Mouse (Mus musculus) forebrain, embryonic 16.5 days (tissue): Measurements from ENCODE around the gene Kifap3. TPM values are rescaled to one million over a fixed set of nuclear protein-coding genes. Genes with fewer than 3 reads are reported as not detected.
A peak's percentile ranks its signal among the peaks of the same experiment; 100 is the strongest.

Experiments used
- ATAC-seq: fragments of 200-750 bp; cut with Nextera tagmentation; 2 replicates; pipeline ENCODE4 v1.8.0; 2017; ENCODE audit warnings: mild to moderate bottlenecking, moderate library complexity
- H3K27ac ChIP-seq: fragments of 300-500 bp; sonication (generic); 2 replicates; pipeline ENCODE4 v1.5.1; 2014; ENCODE audit warnings: low read length, control low read depth
- H3K27me3 ChIP-seq: fragments of 300-500 bp; sonication (generic); replicated peaks from 2 replicates; pipeline ENCODE4 v1.6.1; 2014; ENCODE audit warnings: low read length; ENCODE audit not compliant: control insufficient read depth, insufficient read depth
- H3K36me3 ChIP-seq: fragments of 300-500 bp; sonication (generic); 2 replicates; pipeline ENCODE4 v1.6.1; 2014; ENCODE audit not compliant: control insufficient read depth, insufficient read depth
- H3K4me1 ChIP-seq: fragments of 300-500 bp; sonication (generic); replicated peaks from 2 replicates; pipeline ENCODE4 v1.6.1; 2014; ENCODE audit warnings: low read length; ENCODE audit not compliant: control insufficient read depth, insufficient read depth
- H3K4me2 ChIP-seq: fragments of 300-500 bp; sonication (generic); 2 replicates; pipeline ENCODE4 v1.6.1; 2014; ENCODE audit warnings: mild to moderate bottlenecking, low read length, control low read depth
- H3K4me3 ChIP-seq: fragments of 300-500 bp; sonication (generic); replicated peaks from 2 replicates; pipeline ENCODE4 v1.5.1; 2014; ENCODE audit warnings: mild to moderate bottlenecking, low read length, control low read depth
- H3K9ac ChIP-seq: fragments of 300-500 bp; sonication (generic); replicated peaks from 2 replicates; pipeline ENCODE4 v1.6.1; 2014; ENCODE audit warnings: low read depth, low read length, control low read depth
- H3K9me3 ChIP-seq: fragments of 300-500 bp; sonication (generic); 2 replicates; pipeline ENCODE4 v1.6.1; 2016; ENCODE audit warnings: low read length; ENCODE audit not compliant: control insufficient read depth
- WGBS: fragments of 180-500 bp; shearing (Covaris S2); extraction: QIAGEN DNeasy Blood & Tissue Kit; methylation state at CpG from one replicate; pipeline ENCODE4 v1.1.7; 2014; 5-methylcytosine and 5-hydroxymethylcytosine counted together
- polyA plus RNA-seq: library from polyadenylated mRNA; unstranded; fragments of >200 nt; fragmentation: Nextera tagmentation; extraction: Ambion mirVana; gene quantifications from 2 replicates; pipeline ENCODE4 v1.2.1, GENCODE M21; 2015

Gene Kifap3
- polyA plus RNA-seq, 1 experiment from 2014 or later: 120 TPM

DNA sequence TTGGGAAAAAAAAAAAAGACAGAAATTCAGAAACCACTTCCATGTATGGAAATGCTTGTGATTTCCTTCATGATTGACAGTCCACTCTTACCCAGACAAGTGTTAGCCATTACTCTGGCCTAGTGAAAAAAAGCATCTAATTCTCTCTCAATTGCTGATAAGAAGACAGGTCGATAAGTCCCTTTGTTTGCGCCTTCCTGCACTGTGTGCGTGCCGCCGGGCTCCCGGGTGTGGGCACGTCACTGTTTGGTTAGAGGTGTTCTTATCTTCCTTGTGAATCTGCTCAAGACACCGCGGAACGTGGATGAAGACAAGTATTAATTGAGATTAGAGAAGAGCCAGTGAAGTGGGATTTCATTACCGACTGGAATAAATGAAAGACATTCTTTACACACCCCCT lies 129.0 kb downstream of the Kifap3 start:
- Histone ChIP-seq H3K9ac (no peak overlapping the region), H3K4me3 (no peak overlapping the region), H3K36me3 (no peaks in the 10 kb centered on the region), H3K4me2 (no peak overlapping the region), H3K4me1 (no peaks in the 10 kb centered on the region), H3K9me3 (no peaks in the 10 kb centered on the region), H3K27ac (no peak overlapping the region), H3K27me3 (no peaks in the 10 kb centered on the region)
- 56% methylated on average over 11 of the region's 11 CpGs for WGBS
- no peak for ATAC-seq

DNA sequence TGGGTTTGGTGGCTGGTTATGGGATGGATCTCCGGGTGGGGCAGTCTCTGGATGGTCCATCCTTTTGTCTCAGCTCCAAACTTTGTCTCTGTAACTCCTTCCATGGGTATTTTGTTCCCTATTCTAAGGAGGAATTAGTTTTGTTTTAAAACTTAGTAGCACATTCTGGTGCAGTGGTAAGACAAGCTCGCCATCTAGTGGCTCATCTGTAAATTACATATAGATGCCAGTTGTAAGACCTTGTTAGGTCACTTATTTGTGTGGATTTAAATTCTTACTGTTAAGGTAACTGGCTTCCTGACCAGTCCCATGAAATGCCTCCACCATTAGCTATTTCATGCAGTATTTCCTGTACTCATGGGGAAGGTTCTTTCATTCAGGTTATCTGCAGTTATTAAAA lies 131.0 kb downstream of the Kifap3 start:
- Histone ChIP-seq H3K4me2 (no peak overlapping the region), H3K4me1 (no peaks in the 10 kb centered on the region), H3K9me3 (no peaks in the 10 kb centered on the region), H3K27ac (no peak overlapping the region), H3K36me3 (no peaks in the 10 kb centered on the region), H3K27me3 (no peaks in the 10 kb centered on the region), H3K4me3 (no peak overlapping the region), H3K9ac (no peak overlapping the region)
- peak; percentile 77 for ATAC-seq
- WGBS: 9% methylated on average over 2 of the region's 2 CpGs

DNA sequence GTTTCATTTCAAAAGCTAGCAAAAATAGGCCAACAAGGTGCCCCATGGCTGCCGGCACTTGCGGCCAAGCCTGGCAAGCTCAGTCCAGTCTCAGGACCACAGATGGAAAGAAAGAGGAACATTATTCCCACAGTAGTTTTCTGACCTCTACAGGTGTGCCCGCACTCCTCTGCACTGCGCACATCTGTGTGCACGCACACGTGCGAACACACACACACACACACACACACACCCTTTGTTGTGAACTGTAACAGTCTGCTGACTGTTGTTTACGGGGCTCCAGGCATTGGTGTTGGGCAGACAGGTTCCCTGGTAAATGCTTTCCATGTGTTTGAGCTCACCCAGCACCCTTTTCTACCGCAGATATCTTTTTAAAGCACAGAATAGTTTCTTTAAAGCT lies 131.4 kb downstream of the Kifap3 start:
- peak; percentile 38; the same call in 1 of the 2 replicates for ATAC-seq
- Histone ChIP-seq H3K27ac (no peak overlapping the region), H3K36me3 (no peaks in the 10 kb centered on the region; the same call in 1 of the 2 replicates), H3K4me2 (no peak overlapping the region), H3K4me3 (no peak overlapping the region), H3K9ac (no peak overlapping the region), H3K27me3 (no peaks in the 10 kb centered on the region), H3K9me3 (no peaks in the 10 kb centered on the region), H3K4me1 (no peaks in the 10 kb centered on the region)
- 95% methylated on average over 9 of the region's 9 CpGs for WGBS

DNA sequence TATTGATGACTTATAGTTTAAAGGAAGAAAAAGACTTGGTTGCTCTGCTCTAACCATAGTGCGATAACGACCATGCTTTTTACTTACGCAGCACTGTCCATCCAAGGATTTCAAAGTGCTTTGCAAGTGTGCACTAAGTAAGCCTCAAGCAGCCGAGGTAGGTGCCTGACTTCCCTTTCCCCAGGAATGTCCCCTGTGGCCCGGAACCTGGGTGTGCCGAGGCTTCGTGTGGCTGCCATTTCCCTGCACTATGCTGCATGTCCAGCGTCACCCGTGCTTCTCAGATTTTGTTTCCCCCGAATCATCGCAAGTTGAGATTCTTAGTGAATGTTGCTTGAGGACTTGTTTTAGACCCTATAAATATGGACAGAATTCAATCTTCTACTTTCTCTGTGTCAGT lies 132.6 kb downstream of the Kifap3 start:
- no peak overlapping the region for H3K27ac ChIP-seq
- no peak for ATAC-seq
- H3K27me3 ChIP-seq: no peaks in the 10 kb centered on the region
- H3K36me3 ChIP-seq: peaks cover 7% of the 10 kb centered on the region
- H3K9ac ChIP-seq: no peak overlapping the region
- WGBS: 91% methylated on average over 11 of the region's 11 CpGs
- H3K4me3 ChIP-seq: no peak overlapping the region
- no peaks in the 10 kb centered on the region for H3K9me3 ChIP-seq
- H3K4me1 ChIP-seq: no peaks in the 10 kb centered on the region
- no peak overlapping the region for H3K4me2 ChIP-seq

GRCm38 (mm10) chr1:163917349-163918160 lies 138.2 kb downstream of the Kifap3 start:
- Histone ChIP-seq H3K4me1 (no peaks in the 10 kb centered on the region), H3K4me3 (no peak overlapping the region), H3K4me2 (no peak overlapping the region), H3K9me3 (no peaks in the 10 kb centered on the region), H3K27ac (no peak overlapping the region), H3K9ac (no peak overlapping the region), H3K27me3 (no peaks in the 10 kb centered on the region), H3K36me3 (peaks cover 13% of the 10 kb centered on the region)
- ATAC-seq: no peak
- 97% methylated on average over 5 of the region's 5 CpGs for WGBS

DNA sequence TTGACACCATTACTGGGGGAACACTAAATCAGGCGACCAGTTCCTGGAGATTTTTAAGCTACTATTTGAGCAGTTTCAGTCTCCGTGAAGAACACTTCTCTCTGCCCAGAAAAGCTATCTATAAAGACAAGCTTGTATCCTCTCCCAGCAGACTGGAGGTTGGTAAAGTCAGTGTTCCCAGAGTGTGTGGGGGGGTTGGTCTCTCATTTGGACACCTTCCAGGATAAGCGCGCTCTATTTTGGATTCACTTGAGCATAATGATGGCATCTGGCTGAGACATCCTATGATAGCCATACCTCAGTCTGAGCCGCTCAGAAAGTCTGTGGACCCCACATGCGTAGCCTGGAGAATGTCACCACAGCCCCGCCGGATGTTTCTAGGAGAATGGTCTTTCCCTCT lies 144.7 kb downstream of the Kifap3 start:
- Histone ChIP-seq H3K4me2 (no peak overlapping the region), H3K9ac (no peak overlapping the region), H3K36me3 (no peaks in the 10 kb centered on the region), H3K27ac (no peak overlapping the region), H3K4me1 (peaks cover 5% of the 10 kb centered on the region), H3K9me3 (no peaks in the 10 kb centered on the region), H3K4me3 (no peak overlapping the region), H3K27me3 (no peaks in the 10 kb centered on the region)
- ATAC-seq: no peak
- WGBS: 88% methylated on average over 8 of the region's 8 CpGs

- H3K4me2 ChIP-seq: peak within 1 kb of the TSS; percentile 93
- H3K9ac ChIP-seq: peak within 1 kb of the TSS; percentile 97
- no peaks in the 10 kb centered on the region for H3K9me3 ChIP-seq
- peak within 1 kb of the TSS; percentile 86 for H3K27ac ChIP-seq
- ATAC-seq: no peak
- H3K4me1 ChIP-seq: peaks cover 14% of the 10 kb centered on the region
- peak within 1 kb of the TSS; percentile 69 for H3K4me3 ChIP-seq
- H3K27me3 ChIP-seq: no peaks in the 10 kb centered on the region
- no peaks in the 10 kb centered on the region for H3K36me3 ChIP-seq
- WGBS: 72% methylated on average over 7 of the region's 7 CpGs
Observed at GRCm38 (mm10) chr1:163928846-163929245, 149.5 kb downstream of the Kifap3 start, which contains the start of gene Scyl3. Gene Scyl3 (plus strand): TSS chr1:163929100.

DNA sequence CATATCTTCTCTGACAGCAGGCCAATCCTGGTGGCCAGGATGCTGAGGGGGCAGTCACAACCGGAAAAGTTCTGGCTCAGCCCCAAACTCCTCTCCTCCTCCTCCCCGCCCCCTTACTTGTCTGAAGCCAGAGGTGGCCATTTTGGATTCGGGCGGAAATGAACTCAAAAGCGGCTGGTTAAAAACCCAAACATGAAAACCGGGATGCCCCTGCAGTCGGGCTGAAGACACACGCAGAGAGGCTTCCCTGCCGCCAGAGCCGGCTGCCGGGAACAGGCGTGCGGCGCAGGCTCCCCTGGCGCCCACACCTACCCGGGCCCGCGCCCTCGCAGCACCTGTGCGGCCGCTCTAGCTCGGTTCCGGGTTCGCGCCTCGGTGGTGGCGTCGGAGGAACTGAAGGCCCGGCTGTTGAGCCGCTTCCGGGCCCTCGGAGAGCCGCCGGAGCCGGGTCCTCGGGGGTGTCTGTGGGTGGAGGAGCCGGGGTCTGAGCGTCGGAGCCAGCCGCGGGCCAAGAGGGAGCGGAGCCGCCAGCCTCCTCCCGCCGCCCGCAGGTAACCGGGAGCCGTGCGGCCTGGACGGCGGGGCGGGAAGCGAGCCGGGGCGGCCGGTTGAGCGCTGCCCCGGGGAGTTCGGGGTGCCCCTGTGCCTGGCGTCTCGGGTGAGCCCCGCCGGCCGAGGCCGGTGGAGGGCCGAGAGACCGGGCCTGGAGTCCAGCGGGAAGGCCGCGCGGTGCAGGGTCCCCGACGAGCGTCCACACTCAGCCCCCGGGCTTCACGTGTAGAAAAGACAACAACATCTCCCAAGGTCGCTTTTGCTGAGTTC lies 150.5 kb downstream of the Kifap3 start:
- Histone ChIP-seq H3K4me1 (peaks cover 14% of the 10 kb centered on the region), H3K9me3 (no peaks in the 10 kb centered on the region), H3K36me3 (0 out of 2 replicates have a peak, but pooled peaks cover 7% of the 10 kb centered on the region), H3K4me2 (peak overlapping the region; percentile 93), H3K27me3 (no peaks in the 10 kb centered on the region), H3K27ac (peak overlapping the region; percentile 86), H3K4me3 (peak overlapping the region; percentile 69), H3K9ac (peak overlapping the region; percentile 97)
- 0% methylated on average over 74 of the region's 77 CpGs for WGBS
- ATAC-seq: peak; percentile 96

- H3K9ac ChIP-seq: peak overlapping the region; percentile 97
- no peak overlapping the region; the same call in 1 of the 2 replicates for H3K27ac ChIP-seq
- peak overlapping the region; percentile 93 for H3K4me2 ChIP-seq
- no peaks in the 10 kb centered on the region for H3K27me3 ChIP-seq
- H3K4me1 ChIP-seq: peaks cover 14% of the 10 kb centered on the region
- no peak; the same call in 1 of the 2 replicates for ATAC-seq
- H3K4me3 ChIP-seq: peak overlapping the region; percentile 69
- WGBS: 5% methylated on average over 12 of the region's 12 CpGs
- no peaks in the 10 kb centered on the region for H3K9me3 ChIP-seq
- H3K36me3 ChIP-seq: peaks cover 7% of the 10 kb centered on the region; the same call in 1 of the 2 replicates
Observed at GRCm38 (mm10) chr1:163930458-163930794, 151.0 kb downstream of the Kifap3 start.
